Mouse (Mus musculus) hindbrain, embryonic 13.5 days (tissue): ENCODE measurements around the gene Rtn4rl1. TPM values are rescaled to one million over a fixed set of nuclear protein-coding genes. Genes with fewer than 3 reads are reported as not detected.
"Not testable (repeated sequence)": the region's sequence is repeated elsewhere in the genome, so short reads cannot be mapped to it uniquely, and the experiment has no call there.

Experiments used
- ATAC-seq: fragments of 200-750 bp; cut with Nextera tagmentation; 2 replicates; pipeline ENCODE4 v1.8.0; 2017; ENCODE audit warnings: moderate TSS enrichment; ENCODE audit not compliant: low FRiP score
- H3K27ac ChIP-seq: fragments of 300-500 bp; sonication (generic); 2 replicates; pipeline ENCODE4 v1.5.1; 2015; ENCODE audit warnings: inconsistent platforms, mild to moderate bottlenecking, moderate library complexity
- H3K27me3 ChIP-seq: fragments of 300-500 bp; sonication (generic); 2 replicates; pipeline ENCODE4 v1.6.1; 2015; ENCODE audit warnings: mild to moderate bottlenecking, inconsistent platforms
- H3K36me3 ChIP-seq: fragments of 300-500 bp; sonication (generic); 2 replicates; pipeline ENCODE4 v1.6.1; 2015; ENCODE audit warnings: mild to moderate bottlenecking, inconsistent platforms
- H3K4me1 ChIP-seq: fragments of 300-500 bp; sonication (generic); replicated peaks from 2 replicates; pipeline ENCODE4 v1.6.1; 2015; ENCODE audit warnings: inconsistent platforms
- H3K4me2 ChIP-seq: fragments of 300-500 bp; sonication (generic); 2 replicates; pipeline ENCODE4 v1.6.1; 2015; ENCODE audit warnings: inconsistent platforms, mild to moderate bottlenecking, moderate library complexity
- H3K4me3 ChIP-seq: fragments of 300-500 bp; sonication (generic); 2 replicates; pipeline ENCODE4 v1.5.1; 2015; ENCODE audit warnings: mild to moderate bottlenecking, inconsistent platforms
- H3K9ac ChIP-seq: fragments of 300-500 bp; sonication (generic); 2 replicates; pipeline ENCODE4 v1.6.1; 2015; ENCODE audit warnings: mild to moderate bottlenecking, inconsistent platforms
- H3K9me3 ChIP-seq: fragments of 300-500 bp; sonication (generic); 2 replicates; pipeline ENCODE4 v1.6.1; 2016; ENCODE audit warnings: inconsistent platforms
- WGBS: fragments of 180-500 bp; shearing (Covaris S2); methylation state at CpG from one replicate; pipeline ENCODE4 v1.1.7; 2015; 5-methylcytosine and 5-hydroxymethylcytosine counted together
- polyA plus RNA-seq: library from polyadenylated mRNA; unstranded; fragments of >200 nt; fragmentation: Nextera tagmentation; extraction: Ambion mirVana; gene quantifications from 2 replicates; pipeline ENCODE4 v1.2.1, GENCODE M21; 2015

Gene Rtn4rl1
- polyA plus RNA-seq, 1 experiment from 2014 or later, result 8.0 TPM

DNA sequence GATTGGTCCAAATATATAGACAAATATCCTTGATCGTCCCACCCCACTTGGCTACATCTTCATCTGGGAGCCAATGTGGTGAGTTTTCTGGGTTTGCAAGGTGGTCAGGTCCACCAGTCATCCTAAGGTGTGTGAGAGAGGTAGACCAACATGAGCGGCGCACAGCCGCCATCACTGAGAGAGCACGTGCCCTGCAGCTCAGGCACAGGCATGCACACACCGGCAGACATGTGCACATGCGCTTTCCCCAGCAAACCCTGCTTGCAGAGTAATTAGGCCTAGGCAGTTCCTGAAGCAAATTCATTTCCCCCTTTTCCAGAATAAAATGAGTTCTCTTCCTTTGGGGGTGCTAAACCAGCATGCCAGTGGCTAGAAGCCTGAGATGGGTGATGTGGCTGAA lies 98.7 kb downstream of the Rtn4rl1 start:
- H3K9me3 ChIP-seq, result no peaks in the 10 kb centered on the region
- WGBS, result 61% methylated on average over 7 of the region's 7 CpGs
- H3K9ac ChIP-seq, result 0 out of 2 replicates have a peak overlapping the region, but pooled peaks have one; percentile 43
- H3K4me1 ChIP-seq, result peaks cover 41% of the 10 kb centered on the region
- no peak overlapping the region for H3K4me3 ChIP-seq
- H3K27me3 ChIP-seq, result peaks cover 10% of the 10 kb centered on the region; the same call in 1 of the 2 replicates
- no peaks in the 10 kb centered on the region for H3K36me3 ChIP-seq
- H3K27ac ChIP-seq, result peak overlapping the region; percentile 76
- 0 out of 2 replicates have a peak overlapping the region, but pooled peaks have one; percentile 11 for H3K4me2 ChIP-seq
- no peak for ATAC-seq

DNA sequence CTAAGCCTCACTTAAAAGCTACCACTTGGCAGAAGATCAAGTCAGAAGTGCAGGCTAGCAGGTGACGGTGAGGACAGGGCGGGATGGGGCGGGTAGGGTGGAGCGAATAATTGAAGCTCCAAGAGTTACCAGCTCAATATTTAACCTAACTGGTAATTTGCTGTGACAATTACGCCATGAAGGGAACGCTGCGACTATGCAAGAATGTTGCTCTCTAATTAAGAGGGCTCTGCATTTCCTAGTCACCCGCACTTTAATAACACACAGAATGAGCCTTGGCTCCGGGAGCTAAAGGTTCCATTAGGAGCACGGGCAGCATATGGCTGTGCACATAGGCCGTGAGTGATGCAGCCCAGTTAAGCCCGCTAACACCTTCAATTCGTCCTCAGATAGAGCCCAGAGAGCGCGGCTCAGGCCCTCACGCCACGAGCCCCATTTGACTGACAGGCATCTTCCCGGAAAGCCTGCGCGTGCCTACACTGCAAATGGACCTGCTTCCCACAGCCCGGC lies 100.3 kb downstream of the Rtn4rl1 start:
- Histone ChIP-seq H3K27me3 (peaks cover 10% of the 10 kb centered on the region; the same call in 1 of the 2 replicates), H3K27ac (peak overlapping the region; percentile 76), H3K36me3 (no peaks in the 10 kb centered on the region), H3K4me3 (no peak overlapping the region), H3K4me2 (peak overlapping the region; percentile 18; the same call in 1 of the 2 replicates), H3K9ac (no peak overlapping the region), H3K4me1 (peaks cover 51% of the 10 kb centered on the region), H3K9me3 (no peaks in the 10 kb centered on the region)
- peak; percentile 41 for ATAC-seq
- 50% methylated on average over 21 of the region's 21 CpGs for WGBS

DNA sequence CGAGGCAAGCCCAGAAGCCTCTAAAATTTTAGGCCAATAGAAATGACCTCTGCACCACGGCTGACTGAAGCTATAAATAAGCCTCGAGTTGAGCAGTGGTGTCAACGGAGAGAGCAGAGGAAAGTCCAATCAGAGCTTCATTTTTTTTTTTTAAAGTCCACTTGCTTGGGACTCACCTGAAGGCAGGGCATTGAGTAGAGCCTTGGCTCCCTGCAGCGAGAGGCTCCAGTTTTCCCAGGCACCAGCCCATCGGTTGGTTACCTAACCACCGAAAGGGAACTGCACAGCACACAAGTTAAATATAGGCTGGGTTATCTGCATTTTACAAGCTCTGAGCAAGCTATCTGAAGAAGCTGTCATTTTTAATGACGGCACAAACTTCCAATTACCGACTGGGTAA lies 101.3 kb downstream of the Rtn4rl1 start:
- no peak overlapping the region for H3K9ac ChIP-seq
- H3K36me3 ChIP-seq, result no peaks in the 10 kb centered on the region
- WGBS, result 74% methylated on average over 9 of the region's 9 CpGs
- no peaks in the 10 kb centered on the region for H3K9me3 ChIP-seq
- no peak overlapping the region; the same call in 1 of the 2 replicates for H3K27ac ChIP-seq
- no peak overlapping the region for H3K4me3 ChIP-seq
- H3K27me3 ChIP-seq, result peaks cover 10% of the 10 kb centered on the region; the same call in 1 of the 2 replicates
- no peak overlapping the region for H3K4me2 ChIP-seq
- peaks cover 58% of the 10 kb centered on the region for H3K4me1 ChIP-seq
- no peak for ATAC-seq

DNA sequence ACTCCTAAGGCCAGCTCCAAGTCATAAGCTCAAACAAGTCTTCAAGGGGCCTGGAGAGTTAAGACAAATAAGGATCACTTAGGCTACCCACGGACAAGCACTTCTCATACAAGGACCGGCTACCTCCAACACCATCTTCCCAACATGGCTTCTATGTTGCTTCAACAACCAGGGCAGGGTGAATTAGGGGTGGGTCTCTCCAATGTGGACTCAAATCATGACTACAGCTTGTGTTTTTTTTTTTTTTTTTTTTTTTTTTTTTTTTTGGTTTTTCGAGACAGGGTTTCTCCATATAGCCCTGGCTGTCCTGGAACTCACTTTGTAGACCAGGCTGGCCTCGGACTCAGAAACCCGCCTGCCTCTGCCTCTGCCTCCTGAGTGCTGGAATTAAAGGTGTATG lies 102.0 kb downstream of the Rtn4rl1 start:
- H3K9ac ChIP-seq, H3K27ac ChIP-seq, ATAC-seq, H3K4me2 ChIP-seq, H3K4me3 ChIP-seq, H3K9me3 ChIP-seq, H3K36me3 ChIP-seq: not testable (repeated sequence)
- 93% methylated on average over 5 of the region's 5 CpGs for WGBS
- peaks cover 10% of the 10 kb centered on the region; the same call in 1 of the 2 replicates for H3K27me3 ChIP-seq
- peaks cover 64% of the 10 kb centered on the region for H3K4me1 ChIP-seq

DNA sequence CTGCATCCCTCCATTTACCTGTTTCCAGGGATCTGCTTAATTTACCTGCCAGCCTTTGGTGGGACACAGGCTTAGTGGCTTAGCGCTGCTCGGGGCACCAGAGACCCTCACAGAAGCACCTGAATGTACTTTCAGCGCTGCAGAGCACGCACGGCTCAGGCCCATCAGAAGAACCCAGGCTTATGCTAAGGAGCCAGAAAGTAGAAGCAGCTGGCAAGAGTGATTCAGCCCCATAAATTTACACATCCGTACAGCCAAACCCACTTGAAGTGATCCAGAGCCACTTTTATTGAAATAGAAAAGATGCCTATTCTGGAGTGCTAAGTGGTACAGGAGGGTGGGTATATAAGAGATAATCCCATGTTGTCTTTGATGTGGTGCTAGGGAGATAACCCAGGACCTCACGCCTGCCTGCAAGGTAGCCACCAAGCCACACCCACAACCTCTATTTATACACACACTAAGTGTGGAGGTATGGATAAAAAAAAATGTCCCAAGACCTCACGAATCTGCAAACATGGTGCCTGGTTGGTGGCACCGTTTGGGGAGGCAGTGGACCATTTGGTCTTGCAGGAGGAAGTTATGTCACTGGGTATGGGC lies 102.9 kb downstream of the Rtn4rl1 start:
- Histone ChIP-seq H3K9ac (no peak overlapping the region), H3K9me3 (no peaks in the 10 kb centered on the region), H3K27ac (no peak overlapping the region), H3K36me3 (peaks cover 3% of the 10 kb centered on the region; the same call in 1 of the 2 replicates), H3K4me3 (no peak overlapping the region), H3K4me1 (peaks cover 68% of the 10 kb centered on the region), H3K4me2 (no peak overlapping the region), H3K27me3 (peaks cover 10% of the 10 kb centered on the region; the same call in 1 of the 2 replicates)
- WGBS, result 86% methylated on average over 9 of the region's 9 CpGs
- no peak for ATAC-seq

DNA sequence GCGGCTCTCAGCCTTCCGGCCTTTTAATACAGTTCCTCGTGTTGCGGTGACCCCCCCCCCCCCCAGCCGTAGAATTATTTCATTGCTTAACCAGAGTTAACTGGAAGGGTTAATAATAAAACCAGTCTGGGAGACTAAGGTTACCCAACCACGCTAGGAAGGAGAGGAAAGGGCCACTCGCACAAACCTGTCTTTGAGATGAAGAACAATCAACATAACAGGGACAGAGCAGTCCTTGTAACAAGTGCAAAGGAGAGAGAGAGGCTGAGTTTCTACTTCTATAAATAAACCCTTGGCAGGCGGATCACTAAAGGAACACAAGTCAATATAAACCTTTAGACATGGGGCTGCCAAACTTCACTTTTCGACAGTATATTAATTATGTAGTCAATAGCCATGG lies 104.0 kb downstream of the Rtn4rl1 start:
- Histone ChIP-seq H3K27ac (no peak overlapping the region), H3K4me1 (peaks cover 58% of the 10 kb centered on the region), H3K4me3 (no peak overlapping the region), H3K27me3 (peaks cover 4% of the 10 kb centered on the region; the same call in 1 of the 2 replicates), H3K9me3 (no peaks in the 10 kb centered on the region), H3K4me2 (no peak overlapping the region), H3K36me3 (peaks cover 10% of the 10 kb centered on the region; the same call in 1 of the 2 replicates), H3K9ac (no peak overlapping the region)
- 80% methylated on average over 9 of the region's 9 CpGs for WGBS
- no peak for ATAC-seq

DNA sequence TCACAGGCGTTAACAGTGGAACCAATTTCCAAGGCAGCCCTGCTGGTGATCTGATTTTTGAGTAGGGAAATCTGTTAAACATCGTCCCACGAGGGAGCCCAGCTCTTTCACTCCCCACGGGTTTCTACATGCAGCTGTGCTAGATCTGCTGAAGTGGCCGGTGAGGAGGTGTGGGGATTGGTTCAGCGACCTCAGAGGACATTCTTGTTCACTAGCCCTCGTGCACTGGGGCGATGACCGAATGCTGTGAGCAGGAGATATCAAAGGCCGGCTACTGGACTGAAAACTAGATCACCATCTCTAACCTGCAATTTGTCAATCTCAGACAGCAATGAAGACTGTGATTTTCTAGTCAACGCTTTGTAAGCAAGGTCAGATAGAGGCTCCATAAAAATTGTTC lies 104.9 kb downstream of the Rtn4rl1 start:
- Histone ChIP-seq H3K9ac (no peak overlapping the region), H3K4me2 (no peak overlapping the region), H3K27ac (no peak overlapping the region), H3K27me3 (no peaks in the 10 kb centered on the region; the same call in 1 of the 2 replicates), H3K9me3 (no peaks in the 10 kb centered on the region), H3K4me1 (peaks cover 50% of the 10 kb centered on the region), H3K4me3 (no peak overlapping the region), H3K36me3 (peaks cover 11% of the 10 kb centered on the region; the same call in 1 of the 2 replicates)
- ATAC-seq, result no peak
- 45% methylated on average over 11 of the region's 11 CpGs for WGBS

DNA sequence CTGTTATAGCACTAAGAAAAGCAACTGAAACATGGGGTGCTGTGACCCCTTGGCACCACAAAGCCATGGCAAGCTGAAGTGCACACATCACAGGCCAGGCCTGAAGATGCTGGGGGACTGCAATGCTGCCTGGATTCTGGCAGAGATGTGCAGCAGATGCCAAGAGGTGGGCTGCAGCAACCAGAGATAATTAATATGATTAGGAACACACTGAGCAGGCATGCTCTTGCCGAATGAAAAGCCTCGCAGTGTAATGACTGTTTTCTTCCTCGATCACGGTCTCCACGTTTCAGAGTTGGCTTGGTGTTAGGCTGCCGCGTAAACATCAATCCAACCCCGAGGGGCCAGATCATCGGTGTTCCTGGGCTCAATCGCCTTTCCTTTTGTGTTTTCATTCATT lies 106.2 kb downstream of the Rtn4rl1 start:
- Histone ChIP-seq H3K36me3 (peaks cover 16% of the 10 kb centered on the region), H3K9ac (peak overlapping the region; percentile 24; the same call in 1 of the 2 replicates)
- peak; percentile 46; the same call in 1 of the 2 replicates for ATAC-seq

DNA sequence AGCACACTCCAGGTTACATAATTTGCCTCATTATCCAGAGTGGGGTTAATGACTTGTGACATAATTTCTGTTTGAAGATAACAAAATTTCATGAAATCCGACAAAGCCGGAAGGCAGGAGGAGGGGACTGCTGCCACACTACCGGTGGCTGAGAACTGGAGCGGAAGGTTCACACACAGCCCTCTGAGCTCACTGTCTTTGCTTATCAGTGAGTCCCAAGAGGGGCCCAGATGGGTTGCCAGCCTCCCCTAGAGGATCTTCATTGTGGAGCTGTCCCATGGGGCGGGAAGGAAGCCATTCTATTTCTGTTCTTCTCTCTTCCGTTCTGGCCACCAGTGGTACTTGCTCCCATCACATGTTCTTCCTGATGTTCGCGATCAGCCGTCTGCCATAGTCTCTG lies 107.4 kb downstream of the Rtn4rl1 start:
- peaks cover 24% of the 10 kb centered on the region for H3K36me3 ChIP-seq
- H3K27me3 ChIP-seq, result no peaks in the 10 kb centered on the region; the same call in 1 of the 2 replicates
- WGBS, result 76% methylated on average over 9 of the region's 9 CpGs
- H3K4me3 ChIP-seq, result no peak overlapping the region
- no peak overlapping the region for H3K9ac ChIP-seq
- peaks cover 34% of the 10 kb centered on the region for H3K4me1 ChIP-seq
- H3K9me3 ChIP-seq, result no peaks in the 10 kb centered on the region
- ATAC-seq, result no peak
- H3K27ac ChIP-seq, result peak overlapping the region; percentile 81
- no peak overlapping the region for H3K4me2 ChIP-seq

More for the DNA sequence above, 106.2 kb downstream of the Rtn4rl1 start:
- peak overlapping the region; percentile 81 for H3K27ac ChIP-seq
- H3K4me3 ChIP-seq, result no peak overlapping the region
- no peaks in the 10 kb centered on the region; the same call in 1 of the 2 replicates for H3K27me3 ChIP-seq
- WGBS, result 41% methylated on average over 10 of the region's 10 CpGs
- no peaks in the 10 kb centered on the region for H3K9me3 ChIP-seq
- H3K4me2 ChIP-seq, result no peak overlapping the region
- H3K4me1 ChIP-seq, result peaks cover 37% of the 10 kb centered on the region

DNA sequence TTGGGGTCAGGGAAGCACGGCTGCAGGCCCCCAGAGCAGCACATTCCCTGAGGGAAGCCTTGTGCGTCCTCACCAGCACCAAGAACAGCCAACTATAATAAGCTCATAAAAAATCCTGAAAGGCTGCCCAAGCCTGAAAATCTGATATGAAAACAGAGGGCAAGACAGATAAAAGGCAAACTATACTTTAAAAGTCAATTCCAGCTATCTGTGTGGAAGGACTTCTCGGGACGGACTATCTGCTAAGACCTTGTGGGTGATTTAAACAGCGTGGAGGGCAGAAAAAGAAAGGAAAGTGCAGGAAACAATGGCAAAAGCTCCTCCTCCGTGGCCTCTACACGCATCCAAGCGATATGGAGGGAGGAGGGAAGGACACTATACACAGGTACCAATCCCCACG lies 111.2 kb downstream of the Rtn4rl1 start:
- Histone ChIP-seq H3K4me1 (peaks cover 17% of the 10 kb centered on the region), H3K27me3 (no peaks in the 10 kb centered on the region), H3K4me3 (no peak overlapping the region), H3K36me3 (peaks cover 56% of the 10 kb centered on the region), H3K9ac (no peak overlapping the region), H3K27ac (no peak overlapping the region), H3K9me3 (no peaks in the 10 kb centered on the region), H3K4me2 (no peak overlapping the region)
- 85% methylated on average over 9 of the region's 9 CpGs for WGBS
- no peak for ATAC-seq

DNA sequence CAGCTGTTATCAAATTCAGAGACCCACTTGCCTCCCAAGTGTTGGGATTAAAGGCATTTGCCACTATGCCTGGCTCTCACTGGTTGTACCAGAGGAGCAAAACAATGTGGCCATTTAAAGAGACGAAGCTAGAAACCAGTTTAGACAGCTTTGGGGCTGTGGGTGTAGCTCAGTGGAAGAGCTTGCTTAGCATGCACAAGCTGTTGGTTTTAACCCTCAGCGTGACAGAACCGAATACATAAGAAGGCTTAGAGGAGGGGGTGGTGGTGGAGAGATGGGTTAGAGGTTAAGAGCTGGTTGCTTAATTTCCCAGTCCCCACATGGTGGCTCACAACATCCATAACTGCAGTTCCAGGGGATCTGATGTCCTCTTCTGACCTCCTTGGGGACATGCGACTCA lies 115.1 kb downstream of the Rtn4rl1 start:
- H3K9ac ChIP-seq, result no peak overlapping the region
- no peak overlapping the region for H3K4me2 ChIP-seq
- no peaks in the 10 kb centered on the region for H3K4me1 ChIP-seq
- peaks cover 74% of the 10 kb centered on the region for H3K36me3 ChIP-seq
- no peaks in the 10 kb centered on the region for H3K9me3 ChIP-seq
- no peak overlapping the region; the same call in 1 of the 2 replicates for H3K27ac ChIP-seq
- 86% methylated on average over 4 of the region's 4 CpGs for WGBS
- ATAC-seq, result no peak
- no peak overlapping the region for H3K4me3 ChIP-seq
- H3K27me3 ChIP-seq, result no peaks in the 10 kb centered on the region

DNA sequence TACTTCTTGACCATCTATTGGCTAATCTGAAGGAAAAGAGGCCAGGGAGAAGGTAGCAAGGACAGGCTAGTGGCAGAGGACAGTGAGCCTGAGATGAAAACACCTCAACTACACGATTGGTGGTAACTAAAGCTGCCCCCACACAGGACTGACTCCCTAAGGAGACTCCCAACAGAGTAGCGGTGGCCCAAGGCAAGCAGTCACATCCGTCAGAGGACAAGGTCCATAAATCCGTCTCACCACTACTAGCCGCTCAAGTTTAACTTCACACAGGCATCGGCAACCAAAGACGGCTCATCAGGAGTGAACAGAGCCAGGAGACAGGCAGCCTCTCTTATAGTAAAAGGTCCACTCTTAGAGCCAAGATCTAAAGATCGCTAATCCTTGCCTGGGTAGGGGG lies 117.2 kb downstream of the Rtn4rl1 start:
- no peak overlapping the region for H3K4me3 ChIP-seq
- no peak for ATAC-seq
- H3K36me3 ChIP-seq, result peaks cover 77% of the 10 kb centered on the region
- H3K4me1 ChIP-seq, result no peaks in the 10 kb centered on the region
- WGBS, result 87% methylated on average over 8 of the region's 8 CpGs
- no peaks in the 10 kb centered on the region for H3K27me3 ChIP-seq
- no peak overlapping the region for H3K27ac ChIP-seq
- no peak overlapping the region for H3K9ac ChIP-seq
- H3K9me3 ChIP-seq, result no peaks in the 10 kb centered on the region
- H3K4me2 ChIP-seq, result no peak overlapping the region

DNA sequence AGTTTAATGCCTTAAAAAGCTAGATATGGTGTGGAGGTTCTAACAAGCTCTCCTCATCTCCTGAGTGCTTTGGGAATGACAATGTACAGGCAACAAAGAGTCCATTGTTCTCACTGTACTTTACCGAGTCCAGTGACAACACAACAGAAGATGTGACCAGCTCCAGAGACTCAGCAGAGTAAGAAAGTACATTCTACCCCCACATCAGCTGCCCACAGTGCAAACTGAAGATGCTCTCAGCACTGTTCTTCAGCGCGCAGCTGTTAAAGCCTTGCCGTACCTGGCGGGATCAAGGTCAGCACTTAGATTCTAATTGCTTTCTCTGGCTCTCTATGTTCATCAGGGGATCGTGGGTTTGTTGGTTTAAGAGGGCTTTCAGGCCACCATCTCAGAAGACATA lies 118.2 kb downstream of the Rtn4rl1 start:
- Histone ChIP-seq H3K4me1 (no peaks in the 10 kb centered on the region), H3K4me3 (no peak overlapping the region), H3K36me3 (peaks cover 73% of the 10 kb centered on the region), H3K4me2 (no peak overlapping the region), H3K9ac (no peak overlapping the region), H3K27ac (no peak overlapping the region), H3K27me3 (no peaks in the 10 kb centered on the region), H3K9me3 (no peaks in the 10 kb centered on the region)
- ATAC-seq, result no peak
- WGBS, result 88% methylated on average over 6 of the region's 6 CpGs
